Mouse (Mus musculus) kidney, postnatal 36 days (tissue): Measurements from ENCODE around the gene Smyd3.

ENCODE experiments used
- DNase-seq, 2 experiments: peaks; one replicate each; pipeline ENCODE4 v3.0.0; 2021 to 2022; ENCODE audit warnings: mixed read lengths in 2 of 2

The Smyd3 gene

DNA sequence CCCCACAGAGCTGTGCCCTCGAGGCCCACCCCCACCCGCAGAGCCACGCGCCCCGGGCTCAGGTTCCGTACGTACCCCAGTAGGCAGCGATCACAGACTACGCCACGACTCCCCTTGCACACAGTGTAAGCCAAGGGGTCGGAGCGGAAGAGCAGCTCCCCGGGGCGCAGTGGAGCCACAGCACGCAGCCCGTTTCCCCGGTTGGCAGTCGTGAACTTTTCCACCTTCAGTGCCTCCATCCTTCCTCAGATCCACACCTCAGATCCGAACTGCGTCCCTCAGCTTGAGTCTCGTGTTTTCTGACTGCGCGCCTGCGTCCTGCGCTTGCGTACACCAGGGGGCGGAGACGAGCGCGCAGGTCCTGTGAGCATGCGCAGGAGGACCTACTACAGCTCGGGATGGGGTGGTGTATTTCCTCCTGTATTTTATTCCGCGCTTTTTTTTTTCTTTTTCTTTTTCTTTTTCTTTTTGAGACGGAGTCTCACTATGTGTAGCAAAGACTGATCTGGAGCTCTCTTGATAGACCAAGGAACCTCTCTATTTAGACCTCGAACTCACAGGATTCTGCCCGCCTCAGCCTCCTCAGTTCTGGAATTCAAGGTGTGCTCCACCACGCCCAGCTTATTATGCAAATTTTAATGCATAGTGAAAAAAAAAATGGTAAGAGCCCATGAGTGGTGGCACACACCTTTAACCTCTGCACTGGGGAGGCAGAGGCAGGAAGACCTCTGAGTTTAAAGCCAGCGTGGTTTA, at the start of gene Smyd3:
Gene Smyd3 (minus strand): TSS at position 329 of the 753 bp plus-strand sequence.
- DNase-seq: peak; percentile 79 to 92

DNA sequence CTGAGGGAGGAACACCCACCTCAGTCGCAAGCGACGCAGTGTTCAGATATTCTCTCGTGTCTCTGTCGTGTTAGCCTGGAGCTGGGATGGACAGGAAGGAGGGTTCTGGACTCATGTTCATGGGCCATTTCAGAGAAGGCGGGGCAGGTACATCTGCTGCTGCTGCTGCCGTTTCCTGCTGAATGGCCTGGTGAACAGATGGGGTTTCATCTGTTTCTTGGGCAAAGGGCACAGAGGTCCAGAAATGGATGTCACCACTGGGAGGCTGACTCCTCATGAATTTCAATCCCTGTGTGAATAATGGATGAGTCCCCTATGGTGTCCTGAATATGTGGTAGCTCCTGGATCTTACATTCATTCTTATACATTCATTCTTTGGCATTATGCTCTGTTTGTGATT, 49.7 kb upstream of the Smyd3 start:
- no peak for DNase-seq

- peak in 1 of 2 experiments; percentile 25 for DNase-seq
Measured at GRCm38 (mm10) chr1:179563926-179564325, 46.1 kb upstream of the Smyd3 start.

GRCm38 (mm10) chr1:179563211-179563610, 45.4 kb upstream of the Smyd3 start:
- no peak for DNase-seq

DNA sequence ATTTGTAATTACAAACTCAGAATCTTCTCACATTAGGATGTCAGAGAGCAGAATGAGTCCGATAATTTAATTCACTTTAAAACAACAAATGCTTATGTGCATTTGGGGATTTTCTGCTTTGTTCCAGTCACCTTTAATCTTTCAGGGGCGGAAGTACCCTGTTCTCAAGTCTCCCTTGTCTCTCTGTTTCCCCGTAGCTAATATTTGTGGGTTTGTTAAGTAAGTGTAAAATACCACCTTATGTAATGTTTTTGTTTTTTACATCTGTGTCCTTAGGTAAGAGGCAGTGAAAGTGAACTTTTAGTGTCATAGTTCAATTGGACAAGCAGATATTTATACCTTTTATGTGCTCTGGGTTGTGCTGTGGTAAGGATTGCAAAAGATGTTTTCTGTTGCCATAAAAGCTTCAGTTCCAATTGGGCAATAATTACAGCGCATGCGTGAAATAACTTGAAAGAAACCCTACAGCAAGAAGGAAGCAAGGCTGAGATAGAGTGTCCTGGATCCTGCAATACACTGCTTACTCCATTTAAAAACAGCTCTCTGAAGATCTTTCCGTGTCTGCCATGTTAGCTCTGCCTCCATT, 43.1 kb upstream of the Smyd3 start:
- no peak for DNase-seq

- peak; percentile 23 to 42 for DNase-seq
Measured at GRCm38 (mm10) chr1:179559446-179560194, 41.8 kb upstream of the Smyd3 start.

DNA sequence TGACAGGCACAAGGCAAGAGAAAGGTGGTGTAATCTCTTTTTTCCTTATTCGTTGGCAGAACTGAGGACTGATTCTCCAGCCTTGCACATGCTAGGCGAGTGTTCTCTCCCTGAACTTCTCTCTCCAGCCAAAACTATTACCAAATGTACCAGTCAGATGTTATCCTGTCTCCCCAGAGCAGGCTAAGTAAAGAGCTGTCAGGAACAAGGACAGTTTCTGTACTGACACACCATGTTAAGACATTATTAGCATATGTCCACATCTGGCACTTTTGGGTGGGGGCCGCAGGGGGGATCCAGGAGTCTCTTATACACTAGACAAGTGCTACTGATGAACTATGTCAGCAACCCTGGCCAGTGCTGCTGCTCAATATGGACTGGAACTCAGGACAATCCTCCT, 39.1 kb upstream of the Smyd3 start:
- DNase-seq: no peak

- no peak for DNase-seq
Measured at GRCm38 (mm10) chr1:179553949-179554347, 36.1 kb upstream of the Smyd3 start.

DNA sequence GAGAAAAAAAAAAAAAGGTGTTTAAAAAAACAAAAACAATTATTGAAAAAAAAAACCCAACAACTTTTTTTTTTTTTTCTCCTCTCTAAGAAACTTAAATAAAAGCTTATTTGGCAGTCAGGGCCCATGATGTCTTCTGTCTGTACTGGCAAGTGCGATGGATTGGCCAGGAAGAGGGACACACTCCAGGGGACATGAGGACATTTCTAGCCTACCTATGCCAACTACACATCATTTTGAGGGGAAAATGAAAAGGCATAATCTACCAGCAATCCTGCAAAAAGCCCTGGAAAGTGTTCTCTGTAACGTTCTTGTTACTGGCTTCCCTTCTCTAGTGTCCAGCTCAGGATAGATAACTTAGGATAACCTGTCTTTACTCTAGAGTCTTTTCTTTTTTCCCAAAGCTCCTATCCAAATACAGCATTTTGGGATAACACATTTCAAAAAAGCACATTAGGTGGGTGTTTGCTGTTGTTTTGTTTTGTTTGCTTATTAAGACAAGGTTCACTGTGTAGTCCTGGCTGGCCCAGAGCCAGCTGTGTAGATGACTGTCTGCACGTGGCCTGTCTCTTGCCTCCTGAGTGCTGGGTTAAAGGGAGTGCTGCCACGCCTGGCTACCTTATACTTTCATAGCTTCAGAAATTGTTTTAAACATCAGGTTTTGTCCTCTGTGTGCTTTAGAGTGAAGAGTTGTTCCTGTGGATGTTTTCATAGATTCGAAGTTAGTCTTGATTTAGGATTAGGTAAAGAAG, 35.5 kb upstream of the Smyd3 start:
- DNase-seq: peak; percentile 45 to 62

GRCm38 (mm10) chr1:179552751-179553150, 34.9 kb upstream of the Smyd3 start:
- DNase-seq: peak; percentile 20 to 27

- no peak for DNase-seq
Measured at GRCm38 (mm10) chr1:179551921-179552320, 34.1 kb upstream of the Smyd3 start.

- DNase-seq: no peak
Measured at GRCm38 (mm10) chr1:179551336-179551735, 33.5 kb upstream of the Smyd3 start.

DNA sequence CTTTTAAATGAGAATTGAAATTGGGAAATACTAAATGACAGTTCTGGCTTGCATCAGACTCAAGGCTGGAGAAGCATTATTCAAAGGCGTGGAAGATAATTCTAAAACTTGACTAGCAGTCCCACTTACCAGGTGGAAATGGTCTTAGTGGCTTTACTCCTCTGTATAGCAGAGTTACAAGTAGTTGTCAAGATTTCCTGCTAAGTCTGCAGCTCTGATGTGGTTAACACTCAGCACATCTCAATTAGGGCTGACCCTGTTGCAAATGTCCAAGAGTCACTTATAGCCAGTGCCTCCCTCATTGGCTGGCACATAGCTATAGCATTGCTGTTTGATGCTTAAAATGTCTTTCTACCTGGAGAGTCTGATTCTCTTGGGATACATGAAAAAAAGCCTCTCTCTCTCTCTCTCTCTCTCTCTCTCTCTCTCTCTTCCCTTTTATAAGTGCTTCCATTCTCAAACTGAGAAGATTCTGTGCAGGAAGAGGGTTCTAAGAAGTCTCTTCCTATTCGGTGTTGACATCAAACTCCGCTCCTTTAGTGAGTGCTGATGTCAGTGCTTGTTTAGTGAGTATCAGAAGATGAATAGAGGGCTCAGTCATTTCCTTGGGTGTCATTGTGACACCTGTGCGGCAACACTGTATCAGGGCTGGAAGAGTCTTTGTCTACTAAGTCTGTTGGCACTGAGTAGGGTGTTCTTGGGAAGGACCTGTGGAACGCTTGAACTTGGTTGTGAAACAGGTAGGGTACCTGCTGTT, 31.3 kb upstream of the Smyd3 start:
- DNase-seq: no peak

GRCm38 (mm10) chr1:179548220-179548619, 30.4 kb upstream of the Smyd3 start:
- no peak for DNase-seq

GRCm38 (mm10) chr1:179547176-179547575, 29.3 kb upstream of the Smyd3 start:
- no peak for DNase-seq

DNA sequence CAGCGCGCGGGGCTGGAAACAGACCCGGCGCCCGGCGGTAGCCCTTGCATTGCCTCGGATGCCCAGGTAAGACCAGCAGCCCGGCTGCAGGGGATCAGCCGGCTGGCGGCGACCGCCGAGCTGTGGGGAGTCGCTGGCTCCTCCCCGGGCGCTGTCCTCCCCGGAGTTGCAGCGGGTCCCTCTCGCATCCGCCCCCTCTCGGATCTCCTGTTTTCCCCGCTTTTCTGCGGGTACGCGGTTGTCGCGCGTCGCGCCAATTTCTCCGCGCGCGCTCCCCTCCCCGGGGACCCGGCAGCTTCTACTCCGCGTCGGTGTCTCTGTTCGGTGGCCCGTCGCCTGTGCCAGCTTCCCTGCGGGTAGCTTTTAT, 28.7 kb upstream of the Smyd3 start:
- DNase-seq: no peak

GRCm38 (mm10) chr1:179545768-179546550, 28.1 kb upstream of the Smyd3 start, which contains the start of the genes Tfb2m and Cnst:
TSS of gene Tfb2m (minus strand) at chr1:179546267.
TSS of gene Cnst (plus strand) at chr1:179546370.
- peak; percentile 99 for DNase-seq

DNA sequence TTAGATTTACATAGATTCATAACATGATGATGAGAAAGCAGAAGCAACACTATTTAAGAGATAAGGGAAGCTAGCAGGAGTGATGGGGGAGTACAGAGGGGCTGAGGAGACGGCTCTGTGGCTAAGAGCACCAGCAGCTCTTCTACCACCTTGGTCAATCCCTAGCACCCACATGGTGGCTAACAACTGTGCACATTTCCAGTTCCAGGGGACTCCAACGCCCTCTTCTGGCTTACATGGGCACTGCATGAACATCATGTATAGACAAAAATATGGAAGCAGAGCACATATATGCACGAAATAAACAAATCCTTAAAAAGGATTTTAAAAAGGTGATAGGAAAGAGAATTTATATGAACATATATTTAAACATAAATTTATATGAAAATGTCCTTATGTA, 23.7 kb upstream of the Smyd3 start:
- no peak for DNase-seq

- no peak for DNase-seq
Measured at GRCm38 (mm10) chr1:179539887-179540286, 22.0 kb upstream of the Smyd3 start.

DNA sequence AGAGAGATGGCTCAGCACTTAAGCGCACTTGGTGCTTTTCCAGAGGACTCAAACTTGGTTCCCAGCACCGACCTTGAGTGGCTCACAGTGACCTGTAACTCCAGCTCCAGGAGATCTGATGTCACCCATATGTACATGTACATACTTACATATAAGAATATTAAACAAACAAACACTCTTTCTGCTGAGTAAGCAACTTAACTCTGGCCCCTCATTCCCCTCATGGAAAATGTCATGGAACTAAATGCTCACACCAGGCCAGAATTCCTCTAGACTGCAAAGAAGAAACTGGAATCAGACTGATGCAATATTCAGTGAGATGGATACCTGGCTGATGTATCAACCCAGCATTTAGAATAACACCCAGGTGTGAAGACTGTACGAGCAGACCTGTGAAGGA, 21.2 kb upstream of the Smyd3 start:
- DNase-seq: no peak

DNA sequence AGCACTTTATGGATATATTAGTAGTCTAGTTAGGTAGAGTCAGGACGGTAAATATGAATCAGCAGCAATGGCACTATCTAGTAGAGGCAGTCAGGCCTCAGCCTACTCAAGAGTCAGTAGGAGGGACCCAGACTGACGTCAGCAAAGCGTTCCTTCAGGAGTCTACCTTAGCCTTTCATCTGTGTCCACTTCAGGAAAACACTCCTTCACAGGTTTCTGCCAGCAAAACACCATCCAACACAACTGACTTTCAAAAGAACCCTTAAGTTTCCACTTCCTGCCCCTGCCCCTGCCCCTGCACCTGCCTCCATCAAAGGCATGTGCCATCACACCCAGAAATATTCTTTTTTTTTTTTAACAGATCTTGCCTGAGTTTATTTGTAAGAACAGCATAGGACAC, 2.1 kb upstream of the Smyd3 start:
- DNase-seq: no peak
